Mouse (Mus musculus) MEL (cell line): Measurements from ENCODE around the gene Lifr.

ENCODE experiments used
- CTCF ChIP-seq, 3 experiments: IDR thresholded peaks in 2 of 3; conservative IDR thresholded peaks in 1 of 3; 2 replicates each; pipeline ENCODE4 v1.5.1; 2011 to 2012; ENCODE audit warnings: low read length in 3 of 3, low read depth in 2 of 3, mild to moderate bottlenecking in 2 of 3, improper control_type of control experiment in 1 of 3, inconsistent platforms in 1 of 3, mixed read lengths in 1 of 3, moderate library complexity in 1 of 3; ENCODE audit not compliant: control insufficient read depth in 1 of 3, insufficient read depth in 1 of 3, poor library complexity in 1 of 3, severe bottlenecking in 1 of 3
- HCFC1 ChIP-seq: IDR thresholded peaks from 2 replicates; pipeline ENCODE4 v1.6.1; 2012; ENCODE audit warnings: low read depth, mild to moderate bottlenecking, inconsistent platforms, low read length, improper control_type of control experiment, moderate library complexity
- POLR2A ChIP-seq, 2 experiments: IDR thresholded peaks; 2 replicates each; pipeline ENCODE4 v1.6.1; 2011 to 2012; ENCODE audit warnings: low read length in 2 of 2, mild to moderate bottlenecking in 2 of 2, control low read depth in 1 of 2, improper control_type of control experiment in 1 of 2, low read depth in 1 of 2, moderate library complexity in 1 of 2; ENCODE audit not compliant: control insufficient read depth in 1 of 2, insufficient read depth in 1 of 2, poor library complexity in 1 of 2

- TF ChIP-seq CTCF (IDR thresholded peaks at IDR 0.05 in 2 of 3, conservative IDR thresholded peaks at IDR 0.05 in 1 of 3; ENCODE audit: control insufficient read depth in 1 of 3, insufficient read depth in 1 of 3, low read depth in 2 of 3, low read length in 3 of 3, poor library complexity in 1 of 3, severe bottlenecking in 1 of 3) (no peak), HCFC1 (no peak), POLR2A (IDR thresholded peaks at IDR 0.05; ENCODE audit: control insufficient read depth in 1 of 2, insufficient read depth in 1 of 2, low read depth in 1 of 2, low read length in 2 of 2, poor library complexity in 1 of 2) (no peak)
Measured at GRCm38 (mm10) chr15:7140322-7140721, 49.9 kb downstream of the Lifr start.
